Mouse (Mus musculus): ENCODE measurements around the gene Rsg1. TPM values are rescaled to one million over a fixed set of nuclear protein-coding genes. Genes with fewer than 3 reads are reported as not detected.

The Rsg1 gene
- polyA plus RNA-seq (2015; fragmentation: Nextera tagmentation; extraction: Ambion mirVana) = 8.4 and 8.9 TPM in 2 replicates

DNA sequence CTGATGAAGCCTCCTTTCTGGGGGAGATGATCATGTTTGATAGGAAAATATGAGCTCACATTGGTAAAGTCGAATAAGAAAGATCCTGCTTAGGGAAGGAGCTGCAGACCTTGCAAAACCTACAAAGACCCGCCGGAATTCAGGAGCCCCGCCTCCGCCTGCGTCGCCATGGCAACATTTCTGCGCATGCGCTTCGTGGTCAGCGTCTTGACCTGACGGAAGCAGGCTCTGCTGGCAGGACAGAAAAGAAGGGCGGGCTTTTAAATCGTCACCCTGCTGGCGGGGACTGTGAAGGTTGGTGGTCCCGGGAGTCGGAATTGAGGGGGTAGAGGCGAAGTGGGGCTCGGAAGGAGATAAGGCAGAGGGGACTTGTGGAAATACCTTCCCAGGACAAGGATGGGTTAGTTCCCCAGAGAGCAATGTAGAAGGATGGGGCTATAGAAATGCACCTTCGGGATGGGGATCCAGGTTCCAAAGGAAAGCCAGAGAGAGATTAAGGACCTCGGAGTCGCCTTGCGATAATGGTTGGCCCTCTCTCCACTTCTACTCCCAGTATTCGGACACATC lies at the start of gene Rsg1:
Rsg1 (plus strand) TSS at position 187 of the 567 bp plus-strand sequence.
- Histone ChIP-seq H3K36me3 (ENCODE audit: control insufficient read depth, insufficient read depth, low read length) (no peaks in the 10 kb centered on the region), H3K4me1 (ENCODE audit: control insufficient read depth, insufficient read depth, low read depth, low read length) (peaks cover 10% of the 10 kb centered on the region), H3K9ac (ENCODE audit: low read depth, low read length) (peak within 1 kb of the TSS; percentile 77), H3K4me2 (ENCODE audit: low read length) (peak within 1 kb of the TSS; percentile 96), H3K9me3 (ENCODE audit: control insufficient read depth, low read length) (no peaks in the 10 kb centered on the region), H3K27me3 (replicated peaks; ENCODE audit: control insufficient read depth, insufficient read depth, low read length) (no peaks in the 10 kb centered on the region), H3K27ac (ENCODE audit: low read depth, low read length) (peak within 1 kb of the TSS; percentile 64; the same call in 1 of the 2 replicates), H3K4me3 (ENCODE audit: low read length) (peak within 1 kb of the TSS; percentile 64)
- peak; percentile 88 for ATAC-seq
- under 1% methylated on average over 24 of the region's 24 CpGs for WGBS

GRCm38 (mm10) chr4:141165744-141166292 lies 47.9 kb upstream of the Rsg1 start:
- H3K36me3 ChIP-seq (ENCODE audit: control insufficient read depth, insufficient read depth, low read length) = 0 out of 2 replicates have a peak, but pooled peaks cover 3% of the 10 kb centered on the region
- H3K27me3 ChIP-seq (replicated peaks; ENCODE audit: control insufficient read depth, insufficient read depth, low read length) = no peaks in the 10 kb centered on the region
- H3K4me2 ChIP-seq (ENCODE audit: low read length) = no peak overlapping the region
- ATAC-seq = no peak
- no peaks in the 10 kb centered on the region for H3K4me1 ChIP-seq (ENCODE audit: control insufficient read depth, insufficient read depth, low read depth, low read length)
- no peak overlapping the region for H3K4me3 ChIP-seq (ENCODE audit: low read length)
- H3K9ac ChIP-seq (ENCODE audit: low read depth, low read length) = no peak overlapping the region
- H3K9me3 ChIP-seq (ENCODE audit: control insufficient read depth, low read length) = peaks cover 4% of the 10 kb centered on the region; the same call in 1 of the 2 replicates
- WGBS = 81% methylated on average over 8 of the region's 8 CpGs
- no peak overlapping the region for H3K27ac ChIP-seq (ENCODE audit: low read depth, low read length)

DNA sequence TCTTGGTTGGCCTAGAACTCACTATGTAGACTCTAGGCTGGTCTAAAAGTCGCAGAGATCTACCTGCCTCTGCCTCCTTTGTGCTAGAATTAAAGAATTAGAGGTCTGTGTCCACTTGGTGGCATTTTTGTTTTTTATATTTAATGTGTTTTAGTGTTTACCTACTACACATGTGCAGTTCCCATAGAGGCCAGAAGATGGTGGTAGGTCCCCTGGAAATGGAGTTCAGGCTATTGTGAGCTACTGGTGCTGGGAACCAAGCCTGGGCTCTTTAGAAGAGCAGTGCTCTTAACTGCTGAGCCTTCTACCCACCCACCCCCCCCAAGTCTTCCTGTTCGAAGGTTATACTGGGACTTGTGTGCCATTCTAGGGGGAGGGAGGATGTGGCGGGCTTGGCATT lies 46.6 kb upstream of the Rsg1 start:
- WGBS = 95% methylated on average over 3 of the region's 3 CpGs
- peaks cover 4% of the 10 kb centered on the region; the same call in 1 of the 2 replicates for H3K9me3 ChIP-seq (ENCODE audit: control insufficient read depth, low read length)
- H3K4me2 ChIP-seq (ENCODE audit: low read length) = no peak overlapping the region
- H3K27ac ChIP-seq (ENCODE audit: low read depth, low read length) = no peak overlapping the region
- H3K9ac ChIP-seq (ENCODE audit: low read depth, low read length) = no peak overlapping the region
- ATAC-seq = no peak
- peaks cover 13% of the 10 kb centered on the region for H3K36me3 ChIP-seq (ENCODE audit: control insufficient read depth, insufficient read depth, low read length)
- H3K4me3 ChIP-seq (ENCODE audit: low read length) = no peak overlapping the region
- H3K27me3 ChIP-seq (replicated peaks; ENCODE audit: control insufficient read depth, insufficient read depth, low read length) = no peaks in the 10 kb centered on the region
- H3K4me1 ChIP-seq (ENCODE audit: control insufficient read depth, insufficient read depth, low read depth, low read length) = no peaks in the 10 kb centered on the region

GRCm38 (mm10) chr4:141172121-141172520 lies 41.6 kb upstream of the Rsg1 start:
- peaks cover 18% of the 10 kb centered on the region for H3K36me3 ChIP-seq (ENCODE audit: control insufficient read depth, insufficient read depth, low read length)
- no peak overlapping the region for H3K27ac ChIP-seq (ENCODE audit: low read depth, low read length)

DNA sequence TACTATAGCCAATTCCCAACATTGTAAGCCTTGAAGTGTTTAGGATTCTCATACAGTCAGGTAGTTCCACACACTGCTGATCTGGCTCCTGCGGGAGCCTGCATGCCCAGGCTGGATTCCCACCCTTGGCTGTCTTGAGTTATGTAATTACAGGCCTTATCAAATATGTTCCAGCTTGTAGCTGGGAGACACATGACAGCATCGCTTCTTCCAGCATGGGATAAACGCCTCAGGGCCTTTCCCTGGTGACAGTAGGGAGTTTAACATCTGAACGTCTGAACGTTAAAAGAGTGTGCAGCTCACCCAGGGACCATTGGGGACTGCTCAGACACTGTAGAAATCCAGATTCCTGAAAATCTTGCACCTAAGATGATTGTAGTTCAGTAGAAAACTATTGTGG lies 38.0 kb upstream of the Rsg1 start:
- H3K27me3 ChIP-seq (replicated peaks; ENCODE audit: control insufficient read depth, insufficient read depth, low read length) = no peaks in the 10 kb centered on the region
- H3K27ac ChIP-seq (ENCODE audit: low read depth, low read length) = no peak overlapping the region
- no peak overlapping the region for H3K9ac ChIP-seq (ENCODE audit: low read depth, low read length)
- ATAC-seq = no peak
- H3K9me3 ChIP-seq (ENCODE audit: control insufficient read depth, low read length) = no peaks in the 10 kb centered on the region
- no peak overlapping the region for H3K4me3 ChIP-seq (ENCODE audit: low read length)
- no peak overlapping the region for H3K4me2 ChIP-seq (ENCODE audit: low read length)
- WGBS = 69% methylated on average over 5 of the region's 5 CpGs
- no peaks in the 10 kb centered on the region; the same call in 1 of the 2 replicates for H3K4me1 ChIP-seq (ENCODE audit: control insufficient read depth, insufficient read depth, low read depth, low read length)
- H3K36me3 ChIP-seq (ENCODE audit: control insufficient read depth, insufficient read depth, low read length) = peaks cover 15% of the 10 kb centered on the region

More at GRCm38 (mm10) chr4:141172121-141172520, 41.6 kb upstream of the Rsg1 start:
- 88% methylated on average over 8 of the region's 8 CpGs for WGBS
- H3K9ac ChIP-seq (ENCODE audit: low read depth, low read length) = no peak overlapping the region
- H3K4me1 ChIP-seq (ENCODE audit: control insufficient read depth, insufficient read depth, low read depth, low read length) = no peaks in the 10 kb centered on the region; the same call in 1 of the 2 replicates
- no peaks in the 10 kb centered on the region for H3K9me3 ChIP-seq (ENCODE audit: control insufficient read depth, low read length)
- no peak overlapping the region for H3K4me3 ChIP-seq (ENCODE audit: low read length)
- H3K4me2 ChIP-seq (ENCODE audit: low read length) = no peak overlapping the region
- no peaks in the 10 kb centered on the region for H3K27me3 ChIP-seq (replicated peaks; ENCODE audit: control insufficient read depth, insufficient read depth, low read length)
- no peak for ATAC-seq

DNA sequence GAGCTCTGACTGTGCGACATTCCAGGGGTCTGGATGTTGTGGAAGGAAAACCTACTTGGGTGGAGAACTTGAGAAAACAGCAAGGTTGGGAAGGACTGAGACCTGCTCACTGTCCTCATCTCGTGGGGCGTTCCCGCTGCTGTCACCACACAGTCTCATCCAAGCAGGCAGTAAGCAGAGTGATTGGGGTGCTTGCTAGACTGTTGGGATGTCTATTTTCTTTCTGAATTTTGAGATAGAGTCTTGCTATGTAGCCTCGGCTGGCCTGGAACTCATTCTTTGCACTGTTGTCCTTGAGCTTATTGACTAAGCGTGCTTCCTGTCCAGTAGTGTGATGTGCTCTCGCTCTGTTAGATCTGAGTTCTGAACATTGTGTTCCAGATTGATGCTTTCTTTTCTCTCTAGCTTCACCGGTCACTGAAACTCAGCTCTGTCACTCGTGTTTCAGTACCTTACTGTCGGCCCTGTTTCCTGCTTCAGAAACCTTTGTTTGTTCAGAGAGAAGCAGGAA lies 37.4 kb upstream of the Rsg1 start:
- H3K9me3 ChIP-seq (ENCODE audit: control insufficient read depth, low read length) = no peaks in the 10 kb centered on the region
- H3K4me2 ChIP-seq (ENCODE audit: low read length) = no peak overlapping the region
- no peak for ATAC-seq
- H3K36me3 ChIP-seq (ENCODE audit: control insufficient read depth, insufficient read depth, low read length) = peaks cover 11% of the 10 kb centered on the region
- H3K9ac ChIP-seq (ENCODE audit: low read depth, low read length) = no peak overlapping the region
- 90% methylated on average over 10 of the region's 10 CpGs for WGBS
- no peaks in the 10 kb centered on the region; the same call in 1 of the 2 replicates for H3K4me1 ChIP-seq (ENCODE audit: control insufficient read depth, insufficient read depth, low read depth, low read length)
- H3K4me3 ChIP-seq (ENCODE audit: low read length) = no peak overlapping the region
- H3K27ac ChIP-seq (ENCODE audit: low read depth, low read length) = no peak overlapping the region
- no peaks in the 10 kb centered on the region for H3K27me3 ChIP-seq (replicated peaks; ENCODE audit: control insufficient read depth, insufficient read depth, low read length)

- Histone ChIP-seq H3K4me2 (ENCODE audit: low read length) (no peak overlapping the region), H3K27ac (ENCODE audit: low read depth, low read length) (no peak overlapping the region), H3K4me3 (ENCODE audit: low read length) (no peak overlapping the region), H3K9ac (ENCODE audit: low read depth, low read length) (no peak overlapping the region), H3K27me3 (replicated peaks; ENCODE audit: control insufficient read depth, insufficient read depth, low read length) (no peaks in the 10 kb centered on the region), H3K36me3 (ENCODE audit: control insufficient read depth, insufficient read depth, low read length) (peaks cover 5% of the 10 kb centered on the region), H3K4me1 (ENCODE audit: control insufficient read depth, insufficient read depth, low read depth, low read length) (no peaks in the 10 kb centered on the region; the same call in 1 of the 2 replicates), H3K9me3 (ENCODE audit: control insufficient read depth, low read length) (no peaks in the 10 kb centered on the region)
- WGBS = 58% methylated on average over 4 of the region's 4 CpGs
- ATAC-seq = no peak
These were observed 35.3 kb upstream of the Rsg1 start for GRCm38 (mm10) chr4:141178500-141178899.

GRCm38 (mm10) chr4:141180831-141181230 lies 32.9 kb upstream of the Rsg1 start:
- WGBS = 75% methylated on average over 8 of the region's 8 CpGs

DNA sequence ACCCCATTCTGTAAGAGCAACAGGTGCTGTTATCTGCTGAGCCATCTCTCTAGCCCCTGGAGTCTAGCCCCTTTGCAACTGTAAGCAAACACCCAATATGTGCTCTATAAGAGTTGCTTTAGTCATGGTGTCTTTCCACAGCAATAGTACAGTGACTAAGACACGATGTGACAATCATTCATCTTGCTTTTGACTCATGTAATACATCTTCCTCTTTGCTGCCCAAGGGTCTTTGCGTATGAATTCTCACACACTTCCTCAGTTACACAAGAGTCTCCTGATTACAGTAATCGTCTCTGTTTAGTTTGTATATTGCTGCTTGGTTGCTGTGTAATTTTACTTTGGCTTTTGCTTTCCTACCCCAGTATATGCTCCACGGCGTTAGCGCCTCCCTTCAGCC lies 31.8 kb upstream of the Rsg1 start:
- Histone ChIP-seq H3K9ac (ENCODE audit: low read depth, low read length) (no peak overlapping the region), H3K4me3 (ENCODE audit: low read length) (no peak overlapping the region), H3K36me3 (ENCODE audit: control insufficient read depth, insufficient read depth, low read length) (no peaks in the 10 kb centered on the region; the same call in 1 of the 2 replicates), H3K27ac (ENCODE audit: low read depth, low read length) (no peak overlapping the region), H3K4me1 (ENCODE audit: control insufficient read depth, insufficient read depth, low read depth, low read length) (peaks cover 4% of the 10 kb centered on the region; the same call in 1 of the 2 replicates), H3K9me3 (ENCODE audit: control insufficient read depth, low read length) (no peaks in the 10 kb centered on the region), H3K4me2 (ENCODE audit: low read length) (no peak overlapping the region), H3K27me3 (replicated peaks; ENCODE audit: control insufficient read depth, insufficient read depth, low read length) (no peaks in the 10 kb centered on the region)
- WGBS = 95% methylated on average over 6 of the region's 6 CpGs
- ATAC-seq = no peak

More at GRCm38 (mm10) chr4:141180831-141181230, 32.9 kb upstream of the Rsg1 start:
- no peak for ATAC-seq
- Histone ChIP-seq H3K4me3 (ENCODE audit: low read length) (no peak overlapping the region), H3K36me3 (ENCODE audit: control insufficient read depth, insufficient read depth, low read length) (no peaks in the 10 kb centered on the region; the same call in 1 of the 2 replicates), H3K27ac (ENCODE audit: low read depth, low read length) (no peak overlapping the region), H3K4me2 (ENCODE audit: low read length) (no peak overlapping the region), H3K4me1 (ENCODE audit: control insufficient read depth, insufficient read depth, low read depth, low read length) (no peaks in the 10 kb centered on the region; the same call in 1 of the 2 replicates), H3K27me3 (replicated peaks; ENCODE audit: control insufficient read depth, insufficient read depth, low read length) (no peaks in the 10 kb centered on the region), H3K9me3 (ENCODE audit: control insufficient read depth, low read length) (no peaks in the 10 kb centered on the region), H3K9ac (ENCODE audit: low read depth, low read length) (no peak overlapping the region)

All from hindbrain, embryonic 16.5 days (tissue).